Mouse (Mus musculus) neutrophil, adult 65 days (primary cell): ENCODE data around the gene Mrpl12. TPM values are rescaled to one million over a fixed set of nuclear protein-coding genes. Genes with fewer than 3 reads are reported as not detected.

Experiments used
- total RNA-seq: library from RNA; stranded (reverse); gene quantifications from 2 replicates; pipeline ENCODE4 v1.2.4, GENCODE M21; 2023

The Mrpl12 gene
- total RNA-seq: 12.8 and 16.8 TPM in 2 replicates

DNA sequence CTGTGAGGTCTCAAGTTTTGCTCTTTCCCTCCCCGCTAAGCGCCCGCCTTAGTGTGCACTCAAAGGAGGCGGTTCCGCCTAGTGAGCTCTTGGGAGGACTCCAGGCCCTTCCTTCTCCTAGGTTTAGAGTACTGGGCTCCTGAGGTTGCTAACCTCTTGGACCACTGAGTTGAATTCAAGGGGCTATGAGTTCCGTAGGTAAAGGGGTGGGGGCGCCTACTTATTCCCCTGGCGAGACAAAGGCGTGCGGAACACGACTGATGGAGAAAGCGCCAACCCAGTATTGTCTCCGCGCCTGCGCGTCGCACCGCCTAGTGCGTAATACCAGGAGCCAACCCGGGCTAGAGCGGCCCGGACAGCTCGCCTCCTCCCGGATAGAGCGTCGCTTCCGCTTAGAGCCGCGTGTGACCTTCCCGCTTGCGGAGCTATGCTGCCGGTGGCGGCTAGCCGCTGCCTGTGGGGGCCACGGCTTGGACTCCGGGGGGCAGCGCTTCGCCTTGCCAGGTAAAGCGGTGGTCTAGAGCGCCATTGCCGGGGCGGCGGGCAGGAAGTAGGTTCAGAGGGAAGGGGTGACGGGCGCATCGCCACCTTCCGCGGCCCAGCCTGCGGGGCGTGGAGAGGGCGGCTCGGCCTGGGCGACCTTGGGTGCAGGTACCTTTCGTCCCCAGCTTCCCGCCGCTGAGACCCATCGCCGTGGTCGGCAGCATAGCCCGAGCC is at the start of gene Mrpl12:
Mrpl12 (plus strand) TSS at position 349 of the 717 bp plus-strand sequence.

DNA sequence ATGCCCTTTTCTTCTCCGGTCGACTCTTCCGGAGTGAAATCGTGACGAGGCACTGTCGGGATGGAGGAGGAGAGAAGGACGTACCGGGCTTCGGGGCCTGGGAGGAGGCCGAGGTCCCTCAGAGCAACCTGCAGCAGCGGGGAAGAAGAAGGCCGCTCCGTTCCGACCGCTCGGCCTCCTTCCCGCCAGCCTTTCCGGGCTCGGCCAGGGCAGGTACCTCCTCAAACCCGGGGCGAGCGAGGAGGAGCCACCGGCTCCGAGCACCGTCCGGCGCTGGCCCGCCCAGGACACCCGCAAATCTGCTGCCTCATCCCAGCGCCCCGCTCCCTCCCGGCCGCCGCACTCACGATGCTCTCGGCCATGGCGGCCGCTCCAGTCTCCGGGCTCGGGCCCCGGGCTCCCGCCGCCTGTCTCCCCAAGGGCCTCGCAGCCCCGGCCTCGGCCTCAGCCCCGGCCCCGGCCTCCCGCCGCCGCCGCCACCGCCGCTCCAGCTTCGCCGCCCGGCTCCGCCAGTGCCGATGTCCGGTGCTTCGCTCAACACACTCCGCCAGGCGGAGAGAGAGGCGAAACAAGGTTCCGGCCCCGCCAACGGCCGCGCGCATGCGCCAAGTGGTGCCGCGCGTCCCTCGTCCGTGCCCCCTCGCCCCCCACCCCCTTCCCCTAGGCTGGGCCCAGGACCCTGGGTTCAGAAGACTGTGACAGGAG is 47.1 kb upstream of the Mrpl12 start, which contains the start of gene Nploc4:
Nploc4 (minus strand) TSS at position 557 of the 705 bp plus-strand sequence.

DNA sequence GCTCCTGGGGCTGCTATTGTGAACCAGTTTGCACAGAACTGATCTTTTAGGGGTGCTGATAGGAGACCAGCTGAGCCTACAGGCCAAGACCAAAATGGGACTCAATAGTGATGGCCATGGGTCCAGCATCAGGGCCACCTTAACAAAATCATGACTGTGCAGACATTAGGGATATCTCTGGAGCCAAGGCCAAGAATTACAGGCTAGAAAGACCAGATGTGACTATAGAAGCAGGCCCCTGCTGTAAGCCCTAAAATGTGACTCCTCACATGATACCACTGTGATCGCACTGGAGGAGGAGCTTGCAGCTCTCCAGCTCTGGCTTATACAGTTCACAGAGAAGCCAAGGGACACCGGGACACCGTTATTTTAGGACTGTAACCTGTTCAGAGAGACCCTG is 42.1 kb upstream of the Mrpl12 start, which contains the start of gene Tspan10:
Tspan10 (plus strand) TSS at position 301 of the 400 bp plus-strand sequence.

DNA sequence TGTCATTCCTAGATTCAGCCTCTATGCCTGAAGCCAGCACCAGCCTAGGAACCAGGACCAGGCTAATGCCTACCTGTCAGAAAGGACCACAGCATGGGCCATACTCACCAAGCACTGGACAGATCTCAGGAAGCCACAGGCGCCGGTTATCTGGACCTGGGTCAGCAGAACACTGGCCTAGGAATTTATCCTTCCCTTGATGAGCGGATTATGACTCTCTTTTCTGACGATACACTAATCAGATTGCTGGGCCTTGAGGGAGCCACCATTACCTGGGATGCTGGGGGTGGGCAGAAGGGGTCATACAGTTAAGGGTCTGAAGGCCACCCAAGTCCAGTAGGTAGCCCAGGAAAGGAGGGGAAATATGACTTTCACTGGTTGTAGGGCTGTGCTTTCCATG is 31.1 kb upstream of the Mrpl12 start, which contains the start of gene Pde6g:
Pde6g (minus strand) TSS at position 195 of the 400 bp plus-strand sequence.

DNA sequence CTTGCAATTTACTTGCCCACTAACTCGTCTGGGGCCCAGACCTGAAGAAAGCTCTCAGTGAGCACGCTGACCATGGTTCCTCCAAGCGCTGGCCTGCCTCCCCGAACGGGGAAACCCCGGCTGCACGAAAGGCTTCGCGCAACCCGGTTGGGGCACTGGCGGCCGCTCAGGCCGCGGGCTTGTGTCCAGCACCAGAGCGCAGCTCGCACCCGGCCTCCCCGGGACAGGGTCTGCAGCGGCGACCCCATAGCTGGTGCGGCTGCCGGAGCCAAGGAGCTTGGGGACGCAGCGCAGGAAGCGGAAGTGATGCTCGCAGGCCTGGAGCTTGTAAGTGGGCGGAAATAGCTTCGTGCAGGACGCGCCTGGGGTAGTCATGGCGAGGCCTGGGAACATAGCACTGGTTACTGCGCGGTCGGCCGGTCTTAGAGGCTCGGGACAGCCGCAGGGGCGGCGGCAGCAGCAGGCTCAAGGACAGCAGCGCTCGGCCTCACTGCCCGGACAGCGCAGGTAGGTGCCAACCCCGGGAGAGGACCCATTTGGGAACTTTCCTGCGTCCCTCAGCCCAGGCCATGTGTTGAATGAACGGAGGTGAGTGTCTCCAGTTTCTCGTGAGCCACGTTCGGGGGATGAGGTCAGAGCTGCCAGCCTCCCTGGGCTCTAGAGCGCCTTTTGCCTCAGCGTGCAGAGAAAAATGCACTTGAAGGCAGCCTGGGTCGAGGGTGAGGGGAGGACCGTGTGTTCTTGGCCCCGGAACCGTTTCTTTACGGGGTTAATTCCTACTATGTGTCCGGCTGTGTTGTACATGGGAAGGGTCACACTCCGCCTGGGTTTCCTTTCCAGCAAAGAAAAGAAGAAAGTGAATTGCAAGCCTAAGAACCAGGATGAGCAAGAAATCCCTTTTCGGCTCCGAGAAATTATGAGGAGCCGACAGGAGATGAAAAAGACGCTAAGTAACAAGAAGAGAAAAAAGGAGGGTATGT is 26.4 kb upstream of the Mrpl12 start, which contains the start of the genes Oxld1 and Ccdc137:
Oxld1 (minus strand) TSS at position 297 of the 980 bp plus-strand sequence.
Ccdc137 (plus strand) TSS at position 344 of the 980 bp plus-strand sequence.

DNA sequence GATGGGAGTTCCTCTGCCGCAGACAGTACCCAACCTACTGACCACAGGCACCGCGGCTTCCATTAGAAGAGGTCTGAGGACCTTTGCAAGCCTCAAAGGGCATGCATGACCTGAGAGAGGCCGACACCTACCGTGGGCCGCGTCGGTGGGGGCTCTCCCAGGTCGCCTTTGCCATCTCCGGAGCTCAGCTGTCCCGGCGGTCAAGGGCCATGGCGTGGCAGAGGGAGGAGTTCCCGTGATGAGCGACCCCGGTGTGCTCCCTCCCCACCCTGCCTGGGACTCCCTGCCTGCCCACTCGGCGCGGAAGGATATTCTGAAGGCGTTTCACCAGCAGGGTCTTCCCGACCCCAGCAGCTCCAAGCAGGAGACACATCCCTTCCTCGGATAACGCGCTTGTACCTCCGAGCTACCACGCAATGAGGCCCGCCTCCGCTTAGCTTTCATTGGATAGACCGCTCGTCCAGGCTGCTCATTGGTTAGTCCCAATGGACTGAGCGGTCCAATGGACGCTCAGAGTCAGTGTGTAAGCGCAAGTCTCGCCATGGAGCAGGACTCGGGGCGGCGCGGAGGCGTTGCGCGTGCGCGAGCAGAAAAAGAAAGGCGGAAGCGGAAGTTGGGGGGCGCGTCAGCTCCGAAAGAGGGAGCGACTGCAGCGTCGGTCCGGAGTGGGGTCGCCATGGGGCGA is 17.2 kb upstream of the Mrpl12 start, which contains the start of gene Arl16:
Arl16 (minus strand) TSS at position 557 of the 685 bp plus-strand sequence.

DNA sequence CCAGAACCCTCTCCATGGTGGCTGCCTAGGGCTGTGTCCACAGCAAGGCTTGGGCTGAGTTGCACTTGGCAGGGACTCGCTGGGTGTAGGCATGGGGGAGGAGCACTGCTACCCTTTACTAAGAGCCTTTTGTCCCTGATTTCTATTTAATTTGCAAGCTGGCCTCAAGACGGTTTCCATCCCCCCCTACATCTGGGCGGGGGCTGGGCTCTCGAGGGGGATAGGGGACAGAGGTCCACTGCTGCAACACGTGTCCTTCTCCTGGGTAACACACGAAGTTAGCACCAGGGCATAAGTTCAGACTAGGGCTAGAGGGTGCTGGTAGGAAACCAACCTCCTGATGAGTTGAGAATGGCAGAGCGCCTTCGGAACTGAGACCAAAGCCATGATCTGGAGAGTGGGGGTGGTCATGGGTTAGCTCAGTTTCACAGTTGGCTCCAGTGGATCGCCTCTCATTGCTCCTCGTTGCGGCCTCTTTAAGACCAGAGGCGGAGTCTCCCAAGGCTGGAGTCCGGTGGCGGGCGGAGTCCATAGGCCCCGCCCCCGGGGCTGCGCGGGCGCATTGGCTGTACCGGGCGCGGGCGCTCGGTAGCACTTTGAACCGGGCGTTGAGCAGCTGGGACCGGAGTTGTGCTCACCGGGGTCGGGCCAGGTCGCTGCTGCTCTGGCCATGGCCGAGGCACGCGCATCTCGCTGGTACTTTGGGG is 7.1 kb downstream of the Mrpl12 start, which contains the start of gene Slc25a10:
Slc25a10 (plus strand) TSS at position 524 of the 707 bp plus-strand sequence.

DNA sequence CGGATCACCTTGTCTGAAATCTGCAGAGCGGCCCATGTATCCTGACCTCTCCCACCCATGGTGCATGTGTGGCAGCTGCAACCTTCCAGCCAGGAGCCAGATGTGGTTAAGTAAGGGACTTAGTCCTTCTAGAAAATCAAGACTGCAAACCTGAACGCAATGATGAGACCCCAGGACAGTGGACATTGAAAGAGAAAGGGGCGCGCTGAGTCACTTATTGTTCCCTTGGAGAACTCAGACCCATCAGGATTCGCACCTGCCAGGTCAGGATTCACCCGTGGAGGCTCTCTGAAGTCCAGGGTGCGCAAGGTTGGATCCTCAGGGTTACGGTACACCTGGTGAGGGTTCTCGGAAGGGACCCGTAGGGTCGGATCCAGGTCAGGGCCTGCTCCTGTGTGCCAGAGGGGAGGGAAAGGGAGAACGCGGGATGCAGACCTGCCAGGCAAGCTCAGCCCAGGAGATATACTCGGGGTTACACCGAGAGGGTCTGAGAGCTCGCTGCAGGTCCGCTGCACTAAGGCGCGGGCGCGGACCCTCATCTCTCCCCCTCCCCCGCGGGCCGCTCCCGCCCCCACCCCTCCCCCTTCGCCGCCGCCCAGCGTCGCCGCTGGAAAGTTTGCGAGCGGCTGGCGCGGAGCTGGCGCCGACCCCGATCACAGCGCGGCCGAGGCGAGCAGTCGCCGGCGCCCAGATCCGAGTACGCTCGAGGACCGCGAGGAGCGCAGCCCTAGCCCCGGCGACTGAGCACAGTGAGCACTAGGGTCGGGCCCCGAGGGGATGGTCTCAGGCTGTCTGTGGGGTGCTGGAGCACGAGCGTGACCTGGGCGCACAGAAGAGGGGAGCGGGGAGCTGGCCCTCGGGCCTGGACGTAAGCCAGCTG is 45.9 kb downstream of the Mrpl12 start, which contains the start of gene Gcgr:
Gcgr (plus strand) TSS at position 615 of the 880 bp plus-strand sequence.

Other genes starting within 250 kb of the Mrpl12 start
- 3,631 and 3,848 TPM in 2 replicates for gene Actg1, start 136.1 kb upstream of the Mrpl12 start, total RNA-seq
- not detected in 2 replicates for gene Fscn2, start 123.1 kb upstream of the Mrpl12 start, total RNA-seq
- 12.8 and 19.4 TPM in 2 replicates for gene Faap100, start 105.8 kb upstream of the Mrpl12 start, total RNA-seq
- gene Nploc4, start 46.9 kb upstream of the Mrpl12 start, total RNA-seq: 36.9 and 53.5 TPM in 2 replicates
- 0.84 TPM in 1 of 2 replicates, not detected in the other for gene Tspan10, start 42.0 kb upstream of the Mrpl12 start, total RNA-seq
- not detected in 2 replicates for gene Pde6g, start 31.1 kb upstream of the Mrpl12 start, total RNA-seq
- gene Oxld1, start 26.5 kb upstream of the Mrpl12 start, total RNA-seq: 2.0 and 4.8 TPM in 2 replicates
- gene Ccdc137, start 26.5 kb upstream of the Mrpl12 start, total RNA-seq: 7.4 and 8.1 TPM in 2 replicates
- gene Arl16, start 17.0 kb upstream of the Mrpl12 start, total RNA-seq: 5.6 and 7.2 TPM in 2 replicates
- 11.2 and 13.4 TPM in 2 replicates for gene Slc25a10, start 7.2 kb downstream of the Mrpl12 start, total RNA-seq
- not detected in 2 replicates for gene Gcgr, start 46.1 kb downstream of the Mrpl12 start, total RNA-seq
- gene Mcrip1, start 65.1 kb downstream of the Mrpl12 start, total RNA-seq: 28.8 and 31.9 TPM in 2 replicates
- not detected in 2 replicates for gene Ppp1r27, start 66.5 kb downstream of the Mrpl12 start, total RNA-seq
- gene P4hb, start 88.6 kb downstream of the Mrpl12 start, total RNA-seq: 245 and 272 TPM in 2 replicates
- gene Arhgdia, start 97.0 kb downstream of the Mrpl12 start, total RNA-seq: 428 and 459 TPM in 2 replicates
- 116 and 122 TPM in 2 replicates for gene Alyref, start 113.8 kb downstream of the Mrpl12 start, total RNA-seq
- gene Anapc11, start 113.8 kb downstream of the Mrpl12 start, total RNA-seq: 36.8 and 40.0 TPM in 2 replicates
- 1.5 TPM in 1 of 2 replicates, not detected in the other for gene Npb, start 123.9 kb downstream of the Mrpl12 start, total RNA-seq
- gene Pcyt2, start 133.3 kb downstream of the Mrpl12 start, total RNA-seq: 28.9 and 43.8 TPM in 2 replicates
- gene Sirt7, start 140.6 kb downstream of the Mrpl12 start, total RNA-seq: 114 and 133 TPM in 2 replicates
- gene Mafg, start 149.0 kb downstream of the Mrpl12 start, total RNA-seq: 122 and 149 TPM in 2 replicates
- 1.4 and 1.5 TPM in 2 replicates for gene Pycr1, start 159.2 kb downstream of the Mrpl12 start, total RNA-seq
- not detected in 2 replicates for gene Myadml2, start 163.5 kb downstream of the Mrpl12 start, total RNA-seq
- gene Notum, start 176.6 kb downstream of the Mrpl12 start, total RNA-seq: not detected in 2 replicates
- 82.0 and 103 TPM in 2 replicates for gene Aspscr1, start 188.4 kb downstream of the Mrpl12 start, total RNA-seq
- 30.2 and 33.5 TPM in 2 replicates for gene Cenpx, start 229.1 kb downstream of the Mrpl12 start, total RNA-seq
- 9.1 and 10.4 TPM in 2 replicates for gene Lrrc45, start 229.3 kb downstream of the Mrpl12 start, total RNA-seq
- 0.88 and 1.2 TPM in 2 replicates for gene Rac3, start 236.9 kb downstream of the Mrpl12 start, total RNA-seq
- 5.6 and 6.1 TPM in 2 replicates for gene Dcxr, start 242.7 kb downstream of the Mrpl12 start, total RNA-seq
- gene Cbr2, start 247.5 kb downstream of the Mrpl12 start, total RNA-seq: 2.3 and 2.9 TPM in 2 replicates